Comparison of ENCODE assay signal across 27 mouse cellular contexts in genomic region chr11:60769322-60769721, GRCm38 (mm10). TPM values are rescaled to one million over a fixed set of nuclear protein-coding genes. Genes with fewer than 3 reads are reported as not detected.
A peak's percentile ranks its signal among the peaks of the same experiment; 100 is the strongest.
DNase-seq lines count a peak whose midpoint lies in the region; ATAC-seq and TF ChIP-seq lines count a peak whose summit lies in the region.
"Had no signal": no experiment of that assay in that cellular context is flagged by ENCODE, and none has a peak within 500 bp of the region (broad histone marks: within the 10 kb centered on the region; RNA-seq: fewer than 3 reads in every experiment).

No protein-coding gene starts in this region.

- no peaks in the 10 kb centered on the region for H3K36me3 ChIP-seq in intestine, postnatal 0 days (ENCODE audit: control insufficient read depth, insufficient read depth)
- H3K36me3 ChIP-seq in intestine, embryonic 15.5 days, result no peaks in the 10 kb centered on the region
- H3K36me3 ChIP-seq in CH12.LX (replicated peaks in 1 of 2; ENCODE audit: control insufficient read depth in 1 of 2, insufficient read depth in 1 of 2, low read length in 1 of 2), result peaks cover 10 to 34% of the 10 kb centered on the region in 2 experiments
- no peaks in the 10 kb centered on the region for H3K36me3 ChIP-seq in midbrain, embryonic 16.5 days (ENCODE audit: control insufficient read depth, insufficient read depth, low read length)
- no peaks in the 10 kb centered on the region for H3K36me3 ChIP-seq in kidney, embryonic 14.5 days (ENCODE audit: control insufficient read depth, insufficient read depth, low read length)
- H3K36me3 ChIP-seq: embryonic facial prominence, embryonic 12.5 days; forebrain, embryonic 12.5 days; neural tube, embryonic 13.5 days; stomach, embryonic 15.5 days had no signal

- peaks cover 76% of the 10 kb centered on the region for H3K79me2 ChIP-seq in CH12.LX (replicated peaks; ENCODE audit: control insufficient read depth, extremely low read depth, insufficient read depth, poor library complexity, severe bottlenecking)

- no peak overlapping the region for H3K27ac ChIP-seq in intestine, postnatal 0 days (ENCODE audit: low read depth, low read length)
- no peak overlapping the region for H3K27ac ChIP-seq in intestine, embryonic 15.5 days
- H3K27ac ChIP-seq in CH12.LX (ENCODE audit: insufficient read depth, low read depth), result peak overlapping the region; percentile 97
- H3K27ac ChIP-seq in midbrain, embryonic 16.5 days (ENCODE audit: low read length), result no peak overlapping the region
- no peak overlapping the region for H3K27ac ChIP-seq in kidney, embryonic 14.5 days (ENCODE audit: low read depth, low read length)
- H3K27ac ChIP-seq: embryonic facial prominence, embryonic 12.5 days; forebrain, embryonic 12.5 days; hindbrain, postnatal 0 days; limb, embryonic 12.5 days; midbrain, embryonic 13.5 days; neural tube, embryonic 13.5 days; stomach, embryonic 15.5 days had no signal

- no peaks in the 10 kb centered on the region for H3K9me3 ChIP-seq in intestine, postnatal 0 days (ENCODE audit: control insufficient read depth)
- H3K9me3 ChIP-seq in intestine, embryonic 15.5 days, result no peaks in the 10 kb centered on the region
- H3K9me3 ChIP-seq in CH12.LX (replicated peaks; ENCODE audit: low read length), result peaks cover 7% of the 10 kb centered on the region
- no peaks in the 10 kb centered on the region for H3K9me3 ChIP-seq in midbrain, embryonic 16.5 days (replicated peaks; ENCODE audit: control insufficient read depth, low read length, poor library complexity, severe bottlenecking)
- no peaks in the 10 kb centered on the region for H3K9me3 ChIP-seq in kidney, embryonic 14.5 days (ENCODE audit: control insufficient read depth, low read length)
- H3K9me3 ChIP-seq: embryonic facial prominence, embryonic 12.5 days; forebrain, embryonic 12.5 days; limb, embryonic 12.5 days; midbrain, embryonic 13.5 days; neural tube, embryonic 13.5 days; stomach, embryonic 15.5 days had no signal

- TF ChIP-seq POLR2A in CH12.LX (IDR thresholded peaks at IDR 0.05; ENCODE audit: low read depth, low read length), result no peak

- TF ChIP-seq RAD21 in CH12.LX (IDR thresholded peaks at IDR 0.05; ENCODE audit: low read depth, low read length), result no peak

- in situ Hi-C loops in CH12.LX (cut with MboI; ENCODE audit: low pct_ligation_motif_present, low pct_unique_long_range_greater_than_20kb, low sequenced_read_pairs), result no loop called here

- 0 out of 2 replicates have a peak, but pooled peaks have one; percentile 43 for ATAC-seq in intestine, postnatal 0 days
- no peak for ATAC-seq in intestine, embryonic 15.5 days
- ATAC-seq in monocyte, adult 5-6 weeks (replicated peaks; ENCODE audit: insufficient number of reproducible peaks, low FRiP score, low TSS enrichment, poor library complexity, severe bottlenecking), result peak; percentile 96
- no peak for ATAC-seq in midbrain, embryonic 16.5 days
- no peak for ATAC-seq in kidney, embryonic 14.5 days (ENCODE audit: low FRiP score, low TSS enrichment)
- ATAC-seq: CD4-positive, CD25-positive, alpha-beta regulatory T cell, adult 4 months; hindbrain, postnatal 0 days; liver, postnatal 0 days; midbrain, embryonic 13.5 days had no signal

- no peaks in the 10 kb centered on the region for H3K27me3 ChIP-seq in intestine, postnatal 0 days (replicated peaks; ENCODE audit: control insufficient read depth, insufficient read depth, low read length)
- H3K27me3 ChIP-seq in intestine, embryonic 15.5 days (replicated peaks), result no peaks in the 10 kb centered on the region
- H3K27me3 ChIP-seq in CH12.LX (replicated peaks), result no peaks in the 10 kb centered on the region
- no peaks in the 10 kb centered on the region for H3K27me3 ChIP-seq in midbrain, embryonic 16.5 days (ENCODE audit: control insufficient read depth, insufficient read depth, low read depth, low read length)
- H3K27me3 ChIP-seq in kidney, embryonic 14.5 days (ENCODE audit: control insufficient read depth, insufficient read depth, low read length), result no peaks in the 10 kb centered on the region
- H3K27me3 ChIP-seq: embryonic facial prominence, embryonic 12.5 days; forebrain, embryonic 12.5 days; limb, embryonic 12.5 days; midbrain, embryonic 13.5 days; neural tube, embryonic 13.5 days; stomach, embryonic 15.5 days had no signal

- no peaks in the 10 kb centered on the region for H3K4me1 ChIP-seq in intestine, postnatal 0 days (replicated peaks; ENCODE audit: control insufficient read depth, insufficient read depth, low read length)
- no peaks in the 10 kb centered on the region for H3K4me1 ChIP-seq in intestine, embryonic 15.5 days (replicated peaks)
- peaks cover 14 to 57% of the 10 kb centered on the region in 2 experiments for H3K4me1 ChIP-seq in CH12.LX (ENCODE audit: control insufficient read depth in 1 of 2, insufficient read depth in 2 of 2)
- 0 out of 2 replicates have a peak, but pooled peaks cover 1% of the 10 kb centered on the region for H3K4me1 ChIP-seq in midbrain, embryonic 16.5 days (ENCODE audit: control insufficient read depth, insufficient read depth, low read length)
- no peaks in the 10 kb centered on the region for H3K4me1 ChIP-seq in kidney, embryonic 14.5 days (ENCODE audit: control insufficient read depth, insufficient read depth, low read length)
- H3K4me1 ChIP-seq: embryonic facial prominence, embryonic 12.5 days; limb, embryonic 12.5 days; stomach, embryonic 15.5 days had no signal

- H3K4me2 ChIP-seq in intestine, postnatal 0 days (replicated peaks; ENCODE audit: low read depth), result no peak overlapping the region
- no peak overlapping the region for H3K4me2 ChIP-seq in intestine, embryonic 15.5 days (replicated peaks)
- H3K4me2 ChIP-seq in CH12.LX (ENCODE audit: insufficient read depth, low read depth, poor library complexity, severe bottlenecking), result peak overlapping the region; percentile 83
- no peak overlapping the region for H3K4me2 ChIP-seq in midbrain, embryonic 16.5 days (ENCODE audit: low read length)
- no peak overlapping the region for H3K4me2 ChIP-seq in kidney, embryonic 14.5 days (replicated peaks; ENCODE audit: low read depth, low read length)
- H3K4me2 ChIP-seq: embryonic facial prominence, embryonic 12.5 days; forebrain, embryonic 12.5 days; heart, embryonic 11.5 days; limb, embryonic 12.5 days; liver, embryonic 11.5 days; midbrain, embryonic 13.5 days; neural tube, embryonic 13.5 days; stomach, embryonic 15.5 days had no signal

- no peak for TF ChIP-seq CTCF in intestine, postnatal 0 days (IDR thresholded peaks at IDR 0.05; ENCODE audit: low read depth)
- TF ChIP-seq CTCF in CH12.LX (conservative IDR thresholded peaks at IDR 0.05 in 1 of 2, IDR thresholded peaks at IDR 0.05 in 1 of 2; ENCODE audit: low read depth in 2 of 2, low read length in 2 of 2), result no peak

- H3K4me3 ChIP-seq in intestine, postnatal 0 days (ENCODE audit: low read depth, low read length), result no peak overlapping the region
- H3K4me3 ChIP-seq in intestine, embryonic 15.5 days (replicated peaks), result no peak overlapping the region
- peak overlapping the region; percentile 24 to 44 (median 24) for H3K4me3 ChIP-seq in CH12.LX (replicated peaks in 1 of 3; ENCODE audit: low read depth in 2 of 3, low read length in 2 of 3, poor library complexity in 1 of 3)
- H3K4me3 ChIP-seq in midbrain, embryonic 16.5 days (ENCODE audit: low read depth, low read length), result no peak overlapping the region
- no peak overlapping the region for H3K4me3 ChIP-seq in kidney, embryonic 14.5 days (ENCODE audit: low read length)
- H3K4me3 ChIP-seq: embryonic facial prominence, embryonic 12.5 days; forebrain, embryonic 12.5 days; limb, embryonic 12.5 days; midbrain, embryonic 13.5 days; myocyte; neural tube, embryonic 13.5 days; stomach, embryonic 15.5 days had no signal

- WGBS in intestine, postnatal 0 days, result 84% methylated on average over 2 of the region's 2 CpGs
- 87% methylated on average over 2 of the region's 2 CpGs for WGBS in intestine, embryonic 15.5 days
- 91% methylated on average over 2 of the region's 2 CpGs for WGBS in midbrain, embryonic 16.5 days
- 88% methylated on average over 2 of the region's 2 CpGs for WGBS in kidney, embryonic 14.5 days

- dilution Hi-C loops in CH12.LX (cut with MboI; ENCODE audit: extremely low pct_ligation_motif_present, extremely low pct_unique_long_range_greater_than_20kb, low sequenced_read_pairs), result no loop called here

- H3K9ac ChIP-seq in intestine, postnatal 0 days (ENCODE audit: low read depth, low read length), result no peak overlapping the region
- no peak overlapping the region for H3K9ac ChIP-seq in intestine, embryonic 15.5 days
- peak overlapping the region; percentile 61; the same call in 1 of the 2 replicates for H3K9ac ChIP-seq in CH12.LX (ENCODE audit: insufficient read depth, low read depth)
- H3K9ac ChIP-seq in midbrain, embryonic 16.5 days (ENCODE audit: low read depth, low read length), result no peak overlapping the region
- H3K9ac ChIP-seq in kidney, embryonic 14.5 days (ENCODE audit: low read depth, low read length), result no peak overlapping the region
- H3K9ac ChIP-seq: embryonic facial prominence, embryonic 12.5 days; forebrain, embryonic 12.5 days; limb, embryonic 12.5 days; liver, postnatal 0 days; midbrain, embryonic 13.5 days; neural tube, embryonic 13.5 days; stomach, embryonic 15.5 days had no signal

- peak; percentile 78 for TF ChIP-seq EP300 in CH12.LX (IDR thresholded peaks at IDR 0.05; ENCODE audit: low read length)

- peak; percentile 95 for DNase-seq in CH12.LX (ENCODE audit: extremely low read depth)
- peak; percentile 39 for DNase-seq in induced T-regulatory cell, adult 2 months (ENCODE audit: low read depth)
- no peak for DNase-seq in right cerebral cortex, postnatal 14 days
- DNase-seq: adrenal gland, postnatal 25 days; cerebellum, adult 11 months; cerebellum, postnatal 14 days; kidney, adult 2 months; kidney, postnatal 25 days; layer of hippocampus, postnatal 36 days; liver, postnatal 0 days; right cerebral cortex, postnatal 4 days had no signal

RNA-seq across cellular contexts. Expression of gene Top3a, which starts 7.8 kb away (rescaled TPM):
- 3.2 and 3.7 TPM in 2 replicates for polyA plus RNA-seq in intestine, postnatal 0 days (2015; fragmentation: Nextera tagmentation; extraction: Ambion mirVana)
- polyA plus RNA-seq in intestine, embryonic 15.5 days (2015; fragmentation: Nextera tagmentation; extraction: Ambion mirVana), result 12.1 and 13.0 TPM in 2 replicates
- total RNA-seq in CH12.LX (2012; rRNA removed) (28.8 and 28.9 TPM in 2 replicates), CH12.LX (2014; rRNA removed) (19.6 and 20.6 TPM in 2 replicates)
- polyA plus RNA-seq in CH12.LX (2012; ENCODE audit: insufficient read length, low read depth), result 38.9 and 43.7 TPM in 2 replicates
- 13.7 to 17.6 TPM (median 15.4 TPM) in 3 replicates for total RNA-seq in monocyte, adult 5-6 weeks (2017)
- 8.0 and 8.4 TPM in 2 replicates for polyA plus RNA-seq in midbrain, embryonic 16.5 days (2015; fragmentation: Nextera tagmentation; extraction: Ambion mirVana)
- polyA plus RNA-seq in kidney, embryonic 14.5 days (2014; fragmentation: Nextera tagmentation; extraction: Ambion mirVana), result 13.7 and 21.5 TPM in 2 replicates

RNA-seq across cellular contexts. Expression of gene Smcr8, which starts 8.0 kb away (rescaled TPM):
- 4.0 and 4.4 TPM in 2 replicates for polyA plus RNA-seq in intestine, postnatal 0 days (2015; fragmentation: Nextera tagmentation; extraction: Ambion mirVana)
- polyA plus RNA-seq in intestine, embryonic 15.5 days (2015; fragmentation: Nextera tagmentation; extraction: Ambion mirVana), result 6.5 and 6.6 TPM in 2 replicates
- total RNA-seq in CH12.LX (2012; rRNA removed) (22.4 and 24.6 TPM in 2 replicates), CH12.LX (2014; rRNA removed) (8.5 and 11.0 TPM in 2 replicates)
- 24.5 and 27.5 TPM in 2 replicates for polyA plus RNA-seq in CH12.LX (2012; ENCODE audit: insufficient read length, low read depth)
- total RNA-seq in monocyte, adult 5-6 weeks (2017), result 13.8 to 29.7 TPM (median 16.2 TPM) in 3 replicates
- 6.0 and 6.4 TPM in 2 replicates for polyA plus RNA-seq in midbrain, embryonic 16.5 days (2015; fragmentation: Nextera tagmentation; extraction: Ambion mirVana)
- 5.2 and 8.2 TPM in 2 replicates for polyA plus RNA-seq in kidney, embryonic 14.5 days (2014; fragmentation: Nextera tagmentation; extraction: Ambion mirVana)

RNA-seq across cellular contexts. Expression of gene Mief2, which starts 41.1 kb away (rescaled TPM):
- 7.3 and 8.3 TPM in 2 replicates for polyA plus RNA-seq in intestine, postnatal 0 days (2015; fragmentation: Nextera tagmentation; extraction: Ambion mirVana)
- polyA plus RNA-seq in intestine, embryonic 15.5 days (2015; fragmentation: Nextera tagmentation; extraction: Ambion mirVana), result 9.3 and 9.4 TPM in 2 replicates
- total RNA-seq in CH12.LX (2012; rRNA removed) (12.7 and 16.3 TPM in 2 replicates), CH12.LX (2014; rRNA removed) (6.8 and 7.2 TPM in 2 replicates)
- polyA plus RNA-seq in CH12.LX (2012; ENCODE audit: insufficient read length, low read depth), result 9.9 and 10.9 TPM in 2 replicates
- 7.8 to 17.2 TPM (median 10.3 TPM) in 3 replicates for total RNA-seq in monocyte, adult 5-6 weeks (2017)
- polyA plus RNA-seq in midbrain, embryonic 16.5 days (2015; fragmentation: Nextera tagmentation; extraction: Ambion mirVana), result 23.6 and 24.6 TPM in 2 replicates
- 9.8 and 17.0 TPM in 2 replicates for polyA plus RNA-seq in kidney, embryonic 14.5 days (2014; fragmentation: Nextera tagmentation; extraction: Ambion mirVana)

RNA-seq across cellular contexts. Expression of gene Shmt1, which starts 42.2 kb away (rescaled TPM):
- 31.0 and 34.5 TPM in 2 replicates for polyA plus RNA-seq in intestine, postnatal 0 days (2015; fragmentation: Nextera tagmentation; extraction: Ambion mirVana)
- 108 and 115 TPM in 2 replicates for polyA plus RNA-seq in intestine, embryonic 15.5 days (2015; fragmentation: Nextera tagmentation; extraction: Ambion mirVana)
- total RNA-seq in CH12.LX (2012; rRNA removed) (136 and 189 TPM in 2 replicates), CH12.LX (2014; rRNA removed) (197 and 235 TPM in 2 replicates)
- polyA plus RNA-seq in CH12.LX (2012; ENCODE audit: insufficient read length, low read depth), result 178 TPM in 2 replicates
- 0.58 to 7.1 TPM (median 3.8 TPM) in 3 replicates for total RNA-seq in monocyte, adult 5-6 weeks (2017)
- polyA plus RNA-seq in midbrain, embryonic 16.5 days (2015; fragmentation: Nextera tagmentation; extraction: Ambion mirVana), result 4.2 and 5.5 TPM in 2 replicates
- polyA plus RNA-seq in kidney, embryonic 14.5 days (2014; fragmentation: Nextera tagmentation; extraction: Ambion mirVana), result 45.3 and 78.4 TPM in 2 replicates

RNA-seq across cellular contexts. Expression of gene Flii, which starts 42.3 kb away (rescaled TPM):
- polyA plus RNA-seq in intestine, postnatal 0 days (2015; fragmentation: Nextera tagmentation; extraction: Ambion mirVana), result 47.4 and 48.9 TPM in 2 replicates
- polyA plus RNA-seq in intestine, embryonic 15.5 days (2015; fragmentation: Nextera tagmentation; extraction: Ambion mirVana), result 74.8 and 86.2 TPM in 2 replicates
- total RNA-seq in CH12.LX (2012; rRNA removed) (99.3 and 112 TPM in 2 replicates), CH12.LX (2014; rRNA removed) (43.9 and 49.5 TPM in 2 replicates)
- 71.4 and 88.6 TPM in 2 replicates for polyA plus RNA-seq in CH12.LX (2012; ENCODE audit: insufficient read length, low read depth)
- total RNA-seq in monocyte, adult 5-6 weeks (2017), result 279 to 316 TPM (median 279 TPM) in 3 replicates
- 78.5 and 79.2 TPM in 2 replicates for polyA plus RNA-seq in midbrain, embryonic 16.5 days (2015; fragmentation: Nextera tagmentation; extraction: Ambion mirVana)
- polyA plus RNA-seq in kidney, embryonic 14.5 days (2014; fragmentation: Nextera tagmentation; extraction: Ambion mirVana), result 46.8 and 71.9 TPM in 2 replicates

Comparison
In these comparisons a context has a peak if more than half of its experiments do, and no peak if none do; other contexts are left out.
1. ATAC-seq: peak in intestine, postnatal 0 days (single experiment) and monocyte, adult 5-6 weeks (single experiment); none in intestine, embryonic 15.5 days (single experiment), midbrain, embryonic 16.5 days (single experiment) and kidney, embryonic 14.5 days (single experiment).
2. H3K4me3 ChIP-seq: peak in CH12.LX (3 of 3); none in intestine, postnatal 0 days (single experiment), intestine, embryonic 15.5 days (single experiment), midbrain, embryonic 16.5 days (single experiment) and kidney, embryonic 14.5 days (single experiment).